Mouse (Mus musculus): Measurements from ENCODE around the gene Kri1. TPM values are rescaled to one million over a fixed set of nuclear protein-coding genes. Genes with fewer than 3 reads are reported as not detected.
"Not testable (repeated sequence)": the region's sequence is repeated elsewhere in the genome, so short reads cannot be mapped to it uniquely, and the experiment has no call there.

Kri1 gene
- polyA plus RNA-seq, 1 experiment from 2014 or later = 15.7 TPM

GRCm38 (mm10) chr9:21312134-21312533 is 24.4 kb upstream of the Kri1 start, which contains the start of gene Ap1m2:
Ap1m2 (minus strand) TSS chr9:21312337.
- peaks cover 10% of the 10 kb centered on the region for H3K27me3 ChIP-seq
- no peak within 1 kb of the TSS for H3K9ac ChIP-seq
- WGBS = 14% methylated on average over 35 of the region's 35 CpGs
- H3K4me2 ChIP-seq = peak within 1 kb of the TSS; percentile 45
- no peaks in the 10 kb centered on the region for H3K4me1 ChIP-seq (replicated peaks)
- H3K4me3 ChIP-seq = peak within 1 kb of the TSS; percentile 30
- ATAC-seq (ENCODE audit: low FRiP score, low read depth) = no peak
- no peaks in the 10 kb centered on the region for H3K36me3 ChIP-seq
- H3K9me3 ChIP-seq = no peaks in the 10 kb centered on the region
- no peak within 1 kb of the TSS for H3K27ac ChIP-seq (replicated peaks)

- peaks cover 10% of the 10 kb centered on the region for H3K27me3 ChIP-seq
- peak overlapping the region; percentile 30 for H3K4me3 ChIP-seq
- H3K4me1 ChIP-seq (replicated peaks) = no peaks in the 10 kb centered on the region
- no peaks in the 10 kb centered on the region for H3K9me3 ChIP-seq
- no peak overlapping the region for H3K9ac ChIP-seq
- ATAC-seq (ENCODE audit: low FRiP score, low read depth) = no peak
- no peak overlapping the region for H3K27ac ChIP-seq (replicated peaks)
- H3K4me2 ChIP-seq = peak overlapping the region; percentile 45
- 27% methylated on average over 7 of the region's 7 CpGs for WGBS
- no peaks in the 10 kb centered on the region for H3K36me3 ChIP-seq
Measured at GRCm38 (mm10) chr9:21311695-21312094, 23.9 kb upstream of the Kri1 start.

GRCm38 (mm10) chr9:21309150-21309741 is 21.5 kb upstream of the Kri1 start:
- 71% methylated on average over 15 of the region's 15 CpGs for WGBS

GRCm38 (mm10) chr9:21305065-21305464 is 17.3 kb upstream of the Kri1 start:
- no peaks in the 10 kb centered on the region for H3K9me3 ChIP-seq
- no peaks in the 10 kb centered on the region for H3K36me3 ChIP-seq
- no peaks in the 10 kb centered on the region for H3K27me3 ChIP-seq
- H3K4me3 ChIP-seq = no peak overlapping the region
- WGBS = 90% methylated on average over 7 of the region's 7 CpGs
- H3K27ac ChIP-seq (replicated peaks) = no peak overlapping the region
- ATAC-seq (ENCODE audit: low FRiP score, low read depth) = no peak
- no peaks in the 10 kb centered on the region for H3K4me1 ChIP-seq (replicated peaks)
- H3K4me2 ChIP-seq = no peak overlapping the region
- no peak overlapping the region for H3K9ac ChIP-seq

More at GRCm38 (mm10) chr9:21309150-21309741, 21.5 kb upstream of the Kri1 start:
- Histone ChIP-seq H3K36me3 (no peaks in the 10 kb centered on the region), H3K9me3 (no peaks in the 10 kb centered on the region), H3K9ac (no peak overlapping the region), H3K27me3 (peaks cover 10% of the 10 kb centered on the region), H3K4me3 (no peak overlapping the region), H3K4me1 (replicated peaks) (no peaks in the 10 kb centered on the region), H3K27ac (replicated peaks) (no peak overlapping the region), H3K4me2 (no peak overlapping the region)
- ATAC-seq (ENCODE audit: low FRiP score, low read depth) = no peak

GRCm38 (mm10) chr9:21299014-21299413 is 11.2 kb upstream of the Kri1 start:
- ATAC-seq (ENCODE audit: low FRiP score, low read depth) = no peak
- Histone ChIP-seq H3K27me3 (no peaks in the 10 kb centered on the region), H3K9ac (no peak overlapping the region), H3K27ac (replicated peaks) (no peak overlapping the region), H3K9me3 (no peaks in the 10 kb centered on the region), H3K36me3 (no peaks in the 10 kb centered on the region), H3K4me2 (no peak overlapping the region), H3K4me3 (no peak overlapping the region), H3K4me1 (replicated peaks) (no peaks in the 10 kb centered on the region)
- WGBS = 83% methylated on average over 10 of the region's 10 CpGs

GRCm38 (mm10) chr9:21292271-21292670 is 4.5 kb upstream of the Kri1 start:
- 93% methylated on average over 3 of the region's 3 CpGs for WGBS
- H3K36me3 ChIP-seq = no peaks in the 10 kb centered on the region
- H3K27me3 ChIP-seq = no peaks in the 10 kb centered on the region
- H3K4me3 ChIP-seq = no peak overlapping the region
- H3K9me3 ChIP-seq = no peaks in the 10 kb centered on the region
- peaks cover 27% of the 10 kb centered on the region for H3K4me1 ChIP-seq (replicated peaks)
- no peak overlapping the region for H3K4me2 ChIP-seq
- no peak for ATAC-seq (ENCODE audit: low FRiP score, low read depth)
- H3K27ac ChIP-seq (replicated peaks) = no peak overlapping the region
- H3K9ac ChIP-seq = no peak overlapping the region

- 21% methylated on average over 7 of the region's 7 CpGs for WGBS
- not testable (repeated sequence) for H3K9me3 ChIP-seq; H3K9ac ChIP-seq; H3K27me3 ChIP-seq; ATAC-seq (ENCODE audit: low FRiP score, low read depth); H3K36me3 ChIP-seq
- Histone ChIP-seq H3K4me2 (peak overlapping the region; percentile 79), H3K4me3 (peak overlapping the region; percentile 53), H3K27ac (replicated peaks) (peak overlapping the region; percentile 56), H3K4me1 (replicated peaks) (peaks cover 31% of the 10 kb centered on the region)
Measured at GRCm38 (mm10) chr9:21291868-21292267, 4.1 kb upstream of the Kri1 start.

GRCm38 (mm10) chr9:21291022-21291787 is 3.4 kb upstream of the Kri1 start, which contains the start of gene Cdkn2d:
Cdkn2d (minus strand) TSS chr9:21291407.
- Histone ChIP-seq H3K36me3 (no peaks in the 10 kb centered on the region), H3K4me3 (peak within 1 kb of the TSS; percentile 53), H3K27ac (replicated peaks) (peak within 1 kb of the TSS; percentile 83), H3K4me1 (replicated peaks) (peaks cover 37% of the 10 kb centered on the region), H3K27me3 (no peaks in the 10 kb centered on the region), H3K4me2 (peak within 1 kb of the TSS; percentile 79), H3K9ac (peak within 1 kb of the TSS; percentile 85), H3K9me3 (no peaks in the 10 kb centered on the region)
- ATAC-seq (ENCODE audit: low FRiP score, low read depth) = peak; percentile 97
- under 1% methylated on average over 43 of the region's 51 CpGs for WGBS

- H3K4me3 ChIP-seq = peak overlapping the region; percentile 53
- H3K9ac ChIP-seq = peak overlapping the region; percentile 85
- peak overlapping the region; percentile 83 for H3K27ac ChIP-seq (replicated peaks)
- H3K4me1 ChIP-seq (replicated peaks) = peaks cover 38% of the 10 kb centered on the region
- 0 out of 2 replicates have a peak, but pooled peaks cover 2% of the 10 kb centered on the region for H3K36me3 ChIP-seq
- peak overlapping the region; percentile 79 for H3K4me2 ChIP-seq
- WGBS = 0% methylated on average over 20 of the region's 20 CpGs
- H3K9me3 ChIP-seq = no peaks in the 10 kb centered on the region
- H3K27me3 ChIP-seq = no peaks in the 10 kb centered on the region
- no peak for ATAC-seq (ENCODE audit: low FRiP score, low read depth)
Measured at GRCm38 (mm10) chr9:21290589-21290988, 2.8 kb upstream of the Kri1 start.

GRCm38 (mm10) chr9:21289337-21289671 is 1.5 kb upstream of the Kri1 start:
- Histone ChIP-seq H3K9me3 (no peaks in the 10 kb centered on the region), H3K9ac (no peak overlapping the region), H3K27me3 (no peaks in the 10 kb centered on the region), H3K36me3 (0 out of 2 replicates have a peak, but pooled peaks cover 9% of the 10 kb centered on the region), H3K4me3 (no peak overlapping the region), H3K4me1 (replicated peaks) (peaks cover 38% of the 10 kb centered on the region), H3K4me2 (peak overlapping the region; percentile 79), H3K27ac (replicated peaks) (no peak overlapping the region)
- 86% methylated on average over 2 of the region's 2 CpGs for WGBS
- no peak for ATAC-seq (ENCODE audit: low FRiP score, low read depth)

- Histone ChIP-seq H3K27me3 (no peaks in the 10 kb centered on the region), H3K4me1 (replicated peaks) (peaks cover 38% of the 10 kb centered on the region), H3K4me3 (peak overlapping the region; percentile 62), H3K36me3 (peaks cover 13% of the 10 kb centered on the region), H3K4me2 (peak overlapping the region; percentile 79), H3K9me3 (no peaks in the 10 kb centered on the region), H3K27ac (replicated peaks) (peak overlapping the region; percentile 84), H3K9ac (peak overlapping the region; percentile 60)
- WGBS = 81% methylated on average over 13 of the region's 13 CpGs
- ATAC-seq (ENCODE audit: low FRiP score, low read depth) = no peak
Measured at GRCm38 (mm10) chr9:21288404-21289336, 901 bp upstream of the Kri1 start.
